Mouse (Mus musculus) C2C12 (cell line): ENCODE measurements around the gene Manf. TPM values are rescaled to one million over a fixed set of nuclear protein-coding genes. Genes with fewer than 3 reads are reported as not detected.

Experiments
- H3K27me3 ChIP-seq: one replicate; pipeline ENCODE4 v1.6.1; 2011; ENCODE audit not compliant: control insufficient read depth, insufficient read depth, insufficient read length
- H3K36me3 ChIP-seq: one replicate; pipeline ENCODE4 v1.6.1; 2011; ENCODE audit not compliant: control insufficient read depth, insufficient read depth
- H3K4me3 ChIP-seq: one replicate; pipeline ENCODE4 v1.5.1; 2011; ENCODE audit warnings: mild to moderate bottlenecking, control low read depth; ENCODE audit not compliant: poor library complexity, insufficient read depth, severe bottlenecking
- H3K79me2 ChIP-seq: one replicate; pipeline ENCODE4 v1.6.1; 2011; ENCODE audit not compliant: control insufficient read depth, insufficient read depth
- H3K79me3 ChIP-seq: one replicate; pipeline ENCODE4 v1.6.1; 2011; ENCODE audit warnings: low read depth, control low read depth
- H3ac ChIP-seq: one replicate; pipeline ENCODE3; 2011; ENCODE audit warnings: low read depth; ENCODE audit not compliant: control insufficient read depth, insufficient read length
- CEBPB ChIP-seq: IDR thresholded peaks from one replicate; pipeline ENCODE4 v1.6.1; 2011; ENCODE audit warnings: low read depth, mild to moderate bottlenecking, control low read depth, moderate library complexity
- CTCF ChIP-seq: IDR thresholded peaks from one replicate; pipeline ENCODE4 v1.5.1; 2011; ENCODE audit not compliant: control insufficient read depth, insufficient read depth, insufficient read length
- FOSL1 ChIP-seq: IDR thresholded peaks from one replicate; pipeline ENCODE4 v1.8.0; 2011; ENCODE audit warnings: mild to moderate bottlenecking, low read length; ENCODE audit not compliant: poor library complexity, insufficient read depth, severe bottlenecking
- MAX ChIP-seq: IDR thresholded peaks from one replicate; pipeline ENCODE4 v1.6.1; 2011; ENCODE audit warnings: mild to moderate bottlenecking, control low read depth
- MYOD1 ChIP-seq: IDR thresholded peaks from one replicate; pipeline ENCODE4 v1.6.1; 2011; ENCODE audit warnings: low read depth; ENCODE audit not compliant: control insufficient read depth, insufficient read length
- MYOG ChIP-seq: IDR thresholded peaks from one replicate; pipeline ENCODE4 v1.6.1; 2011; ENCODE audit not compliant: control insufficient read depth, insufficient read length; ENCODE audit errors: extremely low read depth
- USF1 ChIP-seq: IDR thresholded peaks from one replicate; pipeline ENCODE4 v1.6.1; 2011; ENCODE audit warnings: low read depth, mild to moderate bottlenecking, control low read depth, moderate library complexity
- polyA plus RNA-seq: library from polyadenylated mRNA; unstranded; fragments of >200 nt; fragmentation: generic; extraction: Trizol; gene quantifications from one replicate; pipeline ENCODE4 v1.2.1, GENCODE M21; 2012; ENCODE audit warnings: missing spikeins

The Manf gene
- polyA plus RNA-seq, 1 experiment, result 516 TPM

- TF ChIP-seq USF1, result no peak
- TF ChIP-seq MYOD1, result no peak
- no peak for TF ChIP-seq MAX
- no peak for TF ChIP-seq FOSL1
- no peak for TF ChIP-seq CTCF
- no peak for TF ChIP-seq CEBPB
- TF ChIP-seq MYOG, result no peak
Observed at GRCm38 (mm10) chr9:106908715-106909114, 16.9 kb upstream of the Manf start.

GRCm38 (mm10) chr9:106908174-106908573 is 16.4 kb upstream of the Manf start:
- H3K79me2 ChIP-seq, result no peaks in the 10 kb centered on the region
- no peaks in the 10 kb centered on the region for H3K36me3 ChIP-seq
- no peak for TF ChIP-seq CEBPB
- no peak for TF ChIP-seq USF1
- H3K4me3 ChIP-seq, result no peak overlapping the region
- H3K27me3 ChIP-seq, result peaks cover 5% of the 10 kb centered on the region
- no peaks in the 10 kb centered on the region for H3K79me3 ChIP-seq
- no peak overlapping the region for H3ac ChIP-seq

More at GRCm38 (mm10) chr9:106908715-106909114, 16.9 kb upstream of the Manf start:
- Histone ChIP-seq H3K79me2 (no peaks in the 10 kb centered on the region), H3K27me3 (peaks cover 7% of the 10 kb centered on the region), H3ac (no peak overlapping the region), H3K36me3 (no peaks in the 10 kb centered on the region), H3K4me3 (no peak overlapping the region), H3K79me3 (no peaks in the 10 kb centered on the region)

- H3K4me3 ChIP-seq, result no peak overlapping the region
- no peak overlapping the region for H3ac ChIP-seq
- H3K79me3 ChIP-seq, result no peaks in the 10 kb centered on the region
- no peak for TF ChIP-seq USF1
- no peak for TF ChIP-seq MYOG
- TF ChIP-seq CTCF, result no peak
- TF ChIP-seq FOSL1, result no peak
- no peak for TF ChIP-seq MAX
- TF ChIP-seq CEBPB, result no peak
- TF ChIP-seq MYOD1, result no peak
- no peaks in the 10 kb centered on the region for H3K36me3 ChIP-seq
- H3K27me3 ChIP-seq, result no peaks in the 10 kb centered on the region
- no peaks in the 10 kb centered on the region for H3K79me2 ChIP-seq
Observed at GRCm38 (mm10) chr9:106906597-106906996, 14.8 kb upstream of the Manf start.

GRCm38 (mm10) chr9:106903791-106904134 is 12.0 kb upstream of the Manf start:
- no peak overlapping the region for H3K4me3 ChIP-seq
- no peaks in the 10 kb centered on the region for H3K27me3 ChIP-seq
- TF ChIP-seq USF1 (no peak), MYOD1 (no peak), CEBPB (no peak), MYOG (no peak), MAX (no peak), FOSL1 (no peak), CTCF (no peak)
- no peak overlapping the region for H3ac ChIP-seq
- H3K79me3 ChIP-seq, result no peaks in the 10 kb centered on the region
- H3K36me3 ChIP-seq, result no peaks in the 10 kb centered on the region
- H3K79me2 ChIP-seq, result no peaks in the 10 kb centered on the region

GRCm38 (mm10) chr9:106903099-106903790 is 11.5 kb upstream of the Manf start:
- no peaks in the 10 kb centered on the region for H3K27me3 ChIP-seq
- no peak overlapping the region for H3K4me3 ChIP-seq
- TF ChIP-seq CEBPB (no peak), MYOG (no peak), MYOD1 (no peak)
- no peaks in the 10 kb centered on the region for H3K36me3 ChIP-seq
- no peaks in the 10 kb centered on the region for H3K79me3 ChIP-seq
- no peaks in the 10 kb centered on the region for H3K79me2 ChIP-seq
- H3ac ChIP-seq, result no peak overlapping the region

- no peak for TF ChIP-seq MYOG
- no peak for TF ChIP-seq MYOD1
- no peak for TF ChIP-seq USF1
- TF ChIP-seq FOSL1, result no peak
- TF ChIP-seq MAX, result no peak
- TF ChIP-seq CTCF, result no peak
- no peak for TF ChIP-seq CEBPB
- H3K79me2 ChIP-seq, result no peaks in the 10 kb centered on the region
- no peaks in the 10 kb centered on the region for H3K36me3 ChIP-seq
- H3K4me3 ChIP-seq, result no peak overlapping the region
- no peak overlapping the region for H3ac ChIP-seq
- H3K27me3 ChIP-seq, result no peaks in the 10 kb centered on the region
- H3K79me3 ChIP-seq, result no peaks in the 10 kb centered on the region
Observed at GRCm38 (mm10) chr9:106901596-106901995, 9.8 kb upstream of the Manf start.
